Mouse (Mus musculus): Measurements from ENCODE around the gene Abraxas2.

DNA sequence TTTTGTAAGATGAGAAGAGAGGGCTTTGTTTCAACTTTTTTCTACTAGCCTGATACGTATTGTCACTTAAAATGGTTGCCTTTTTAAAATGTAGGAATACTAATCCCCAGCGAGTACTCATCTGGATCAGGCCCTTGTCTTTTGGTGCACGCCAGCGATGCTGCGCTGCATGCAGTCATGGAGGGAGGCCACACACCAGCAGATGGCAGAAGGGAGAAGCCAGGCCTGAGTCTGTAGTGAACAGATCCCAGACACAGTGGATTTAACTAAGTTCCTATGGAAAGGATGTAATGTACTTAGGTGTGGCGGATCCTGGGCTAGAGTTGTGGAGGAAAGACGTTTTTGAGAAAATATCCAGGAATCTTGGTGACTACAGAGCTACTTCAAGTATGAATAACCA, 25.0 kb downstream of the Abraxas2 start:
- TF ChIP-seq CTCF (IDR thresholded peaks at IDR 0.05 in 2 of 3, conservative IDR thresholded peaks at IDR 0.05 in 1 of 3; ENCODE audit: control insufficient read depth in 1 of 3, insufficient read depth in 1 of 3, low read depth in 2 of 3, low read length in 3 of 3, poor library complexity in 1 of 3, severe bottlenecking in 1 of 3) (peak in 2 of 3 experiments; percentile 13 to 14; a peak in 1 of 6 replicates), TCF12 (IDR thresholded peaks at IDR 0.05; ENCODE audit: low read depth, low read length) (no peak), POLR2A (IDR thresholded peaks at IDR 0.05; ENCODE audit: control insufficient read depth in 1 of 2, insufficient read depth in 1 of 2, low read depth in 1 of 2, low read length in 2 of 2, poor library complexity in 1 of 2) (no peak), EP300 (IDR thresholded peaks at IDR 0.05; ENCODE audit: low read depth in 1 of 2, low read length in 2 of 2) (no peak), NRF1 (IDR thresholded peaks at IDR 0.05; ENCODE audit: insufficient read depth, low read depth, low read length, poor library complexity, severe bottlenecking) (no peak), CHD1 (IDR thresholded peaks at IDR 0.05; ENCODE audit: low read depth, low read length) (no peak), GATA1 (IDR thresholded peaks at IDR 0.05; ENCODE audit: low read depth, low read length) (no peak), ZC3H11A (IDR thresholded peaks at IDR 0.05; ENCODE audit: low read depth, low read length) (no peak), ELF1 (IDR thresholded peaks at IDR 0.05; ENCODE audit: low read depth, low read length) (no peak), ETS1 (IDR thresholded peaks at IDR 0.05; ENCODE audit: low read depth, low read length) (no peak), ZNF384 (IDR thresholded peaks at IDR 0.05; ENCODE audit: low read depth, low read length) (no peak), E2F4 (IDR thresholded peaks at IDR 0.05; ENCODE audit: borderline replicate concordance, low read depth, low read length) (no peak)
